Mouse (Mus musculus): Measurements from ENCODE around the gene Lats2. TPM values are rescaled to one million over a fixed set of nuclear protein-coding genes. Genes with fewer than 3 reads are reported as not detected.

The Lats2 gene
- total and polyA plus RNA-seq, 3 experiments: 1.1 to 4.0 (median 1.5) TPM

- H3K27ac ChIP-seq (ENCODE audit: insufficient read depth, low read depth): no peak overlapping the region
- no peak for DNase-seq (ENCODE audit: extremely low read depth)
- dilution Hi-C loops (cut with MboI; ENCODE audit: extremely low pct_ligation_motif_present, extremely low pct_unique_long_range_greater_than_20kb, low sequenced_read_pairs): no loop called here
Observed at GRCm38 (mm10) chr14:57706760-57707099, 51.5 kb downstream of the Lats2 start.

GRCm38 (mm10) chr14:57705759-57706158 is 52.4 kb downstream of the Lats2 start:
- dilution Hi-C loops (cut with MboI; ENCODE audit: extremely low pct_ligation_motif_present, extremely low pct_unique_long_range_greater_than_20kb, low sequenced_read_pairs) (no loop called here), in situ Hi-C loops (cut with MboI; ENCODE audit: low pct_ligation_motif_present, low pct_unique_long_range_greater_than_20kb, low sequenced_read_pairs) (no loop called here)
- Histone ChIP-seq H3K79me2 (replicated peaks; ENCODE audit: control insufficient read depth, extremely low read depth, insufficient read depth, poor library complexity, severe bottlenecking) (no peaks in the 10 kb centered on the region), H3K9ac (ENCODE audit: insufficient read depth, low read depth) (no peak overlapping the region), H3K36me3 (replicated peaks in 1 of 2; ENCODE audit: control insufficient read depth in 1 of 2, insufficient read depth in 1 of 2, low read length in 1 of 2) (no peaks in the 10 kb centered on the region), H3K27ac (ENCODE audit: insufficient read depth, low read depth) (no peak overlapping the region), H3K4me2 (ENCODE audit: insufficient read depth, low read depth, poor library complexity, severe bottlenecking) (no peak overlapping the region), H3K9me3 (replicated peaks; ENCODE audit: low read length) (no peaks in the 10 kb centered on the region), H3K27me3 (replicated peaks) (no peaks in the 10 kb centered on the region), H3K4me1 (ENCODE audit: control insufficient read depth in 1 of 2, insufficient read depth in 2 of 2) (no peaks in the 10 kb centered on the region), H3K4me3 (replicated peaks in 1 of 3; ENCODE audit: low read depth in 2 of 3, low read length in 2 of 3, poor library complexity in 1 of 3) (no peak overlapping the region)
- no peak for DNase-seq (ENCODE audit: extremely low read depth)
- TF ChIP-seq NELFE (IDR thresholded peaks at IDR 0.05; ENCODE audit: low read depth, low read length) (no peak), MYC (IDR thresholded peaks at IDR 0.05; ENCODE audit: low read depth, low read length) (no peak), MAX (IDR thresholded peaks at IDR 0.05; ENCODE audit: low read length) (no peak), ELF1 (IDR thresholded peaks at IDR 0.05; ENCODE audit: low read depth, low read length) (no peak), ETS1 (conservative IDR thresholded peaks at IDR 0.05; ENCODE audit: low read depth, low read length) (no peak), POLR2AphosphoS2 (IDR thresholded peaks at IDR 0.05; ENCODE audit: low read depth, low read length) (no peak), RAD21 (IDR thresholded peaks at IDR 0.05; ENCODE audit: low read depth, low read length) (no peak), ZNF384 (IDR thresholded peaks at IDR 0.05; ENCODE audit: low read depth, low read length) (no peak), KAT2A (IDR thresholded peaks at IDR 0.05; ENCODE audit: insufficient replicate concordance, low read length) (no peak), GABPA (IDR thresholded peaks at IDR 0.05; ENCODE audit: insufficient replicate concordance, low read depth, low read length) (no peak), NRF1 (IDR thresholded peaks at IDR 0.05; ENCODE audit: low read depth, low read length) (no peak), MAFK (IDR thresholded peaks at IDR 0.05; ENCODE audit: insufficient replicate concordance, low read length) (no peak), E2F4 (IDR thresholded peaks at IDR 0.05; ENCODE audit: insufficient replicate concordance, low read depth, low read length) (no peak), USF1 (IDR thresholded peaks at IDR 0.05; ENCODE audit: low read depth, low read length) (no peak), MEF2A (IDR thresholded peaks at IDR 0.05; ENCODE audit: borderline replicate concordance, low read depth, low read length) (no peak), ZKSCAN1 (IDR thresholded peaks at IDR 0.05; ENCODE audit: borderline replicate concordance, low read depth, low read length) (no peak), SIN3A (IDR thresholded peaks at IDR 0.05; ENCODE audit: low read length) (no peak), IRF4 (IDR thresholded peaks at IDR 0.05; ENCODE audit: low read depth, low read length) (no peak)

More at GRCm38 (mm10) chr14:57706760-57707099, 51.5 kb downstream of the Lats2 start:
- Histone ChIP-seq H3K4me2 (ENCODE audit: insufficient read depth, low read depth, poor library complexity, severe bottlenecking) (no peak overlapping the region), H3K4me3 (replicated peaks in 1 of 3; ENCODE audit: low read depth in 2 of 3, low read length in 2 of 3, poor library complexity in 1 of 3) (no peak overlapping the region), H3K79me2 (replicated peaks; ENCODE audit: control insufficient read depth, extremely low read depth, insufficient read depth, poor library complexity, severe bottlenecking) (no peaks in the 10 kb centered on the region), H3K27me3 (replicated peaks) (no peaks in the 10 kb centered on the region), H3K36me3 (replicated peaks in 1 of 2; ENCODE audit: control insufficient read depth in 1 of 2, insufficient read depth in 1 of 2, low read length in 1 of 2) (no peaks in the 10 kb centered on the region), H3K9ac (ENCODE audit: insufficient read depth, low read depth) (no peak overlapping the region), H3K4me1 (ENCODE audit: control insufficient read depth in 1 of 2, insufficient read depth in 2 of 2) (peaks cover 0 to 4% of the 10 kb centered on the region in 2 experiments; a peak in 3 of 4 replicates), H3K9me3 (replicated peaks; ENCODE audit: low read length) (no peaks in the 10 kb centered on the region)
- TF ChIP-seq KAT2A (IDR thresholded peaks at IDR 0.05; ENCODE audit: insufficient replicate concordance, low read length) (no peak), IRF4 (IDR thresholded peaks at IDR 0.05; ENCODE audit: low read depth, low read length) (no peak), POLR2AphosphoS2 (IDR thresholded peaks at IDR 0.05; ENCODE audit: low read depth, low read length) (no peak), HCFC1 (IDR thresholded peaks at IDR 0.05; ENCODE audit: low read depth, low read length) (no peak), CTCF (conservative IDR thresholded peaks at IDR 0.05 in 1 of 2, IDR thresholded peaks at IDR 0.05 in 1 of 2; ENCODE audit: low read depth in 2 of 2, low read length in 2 of 2) (no peak), E2F4 (IDR thresholded peaks at IDR 0.05; ENCODE audit: insufficient replicate concordance, low read depth, low read length) (no peak), ZMIZ1 (IDR thresholded peaks at IDR 0.05; ENCODE audit: low read depth, low read length) (no peak), TBP (conservative IDR thresholded peaks at IDR 0.05; ENCODE audit: low read depth, low read length) (no peak), GABPA (IDR thresholded peaks at IDR 0.05; ENCODE audit: insufficient replicate concordance, low read depth, low read length) (no peak), ELF1 (IDR thresholded peaks at IDR 0.05; ENCODE audit: low read depth, low read length) (no peak), MAX (IDR thresholded peaks at IDR 0.05; ENCODE audit: low read length) (no peak), MAFK (IDR thresholded peaks at IDR 0.05; ENCODE audit: insufficient replicate concordance, low read length) (no peak), ZNF384 (IDR thresholded peaks at IDR 0.05; ENCODE audit: low read depth, low read length) (no peak), USF2 (conservative IDR thresholded peaks at IDR 0.05; ENCODE audit: low read depth, low read length) (no peak), RCOR1 (conservative IDR thresholded peaks at IDR 0.05; ENCODE audit: low read depth, low read length) (no peak), SIN3A (IDR thresholded peaks at IDR 0.05; ENCODE audit: low read length) (no peak)
- in situ Hi-C loops (cut with MboI; ENCODE audit: low pct_ligation_motif_present, low pct_unique_long_range_greater_than_20kb, low sequenced_read_pairs): no loop called here

All from CH12.LX (cell line).